Mouse (Mus musculus): ENCODE measurements around the gene Trarg1.

DNA sequence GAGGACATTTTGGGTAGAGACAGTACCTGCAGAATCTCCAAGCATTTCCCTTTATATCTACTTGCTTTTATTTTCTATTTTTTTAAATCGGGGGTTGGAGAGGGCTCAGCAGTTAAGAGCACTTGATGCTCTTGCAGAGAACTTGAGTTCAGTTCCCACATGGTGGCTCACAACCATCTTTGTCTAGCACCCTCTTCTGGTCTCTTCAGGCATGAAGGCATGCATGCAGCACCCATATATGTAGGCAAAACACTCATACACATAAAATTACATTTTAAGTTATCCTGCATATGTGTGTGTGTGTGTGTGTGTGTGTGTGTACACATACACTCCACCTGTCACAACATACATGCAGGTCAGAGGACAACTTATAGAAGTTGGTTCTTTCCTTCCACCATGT, 66.3 kb downstream of the Trarg1 start:
- TF ChIP-seq GATA1 (IDR thresholded peaks at IDR 0.05; ENCODE audit: low read length) (no peak), TAL1 (IDR thresholded peaks at IDR 0.05; ENCODE audit: low read length) (no peak)

Measured in erythroblast, embryonic 14.5 days (primary cell).